Mouse (Mus musculus): ENCODE results near the gene Lce1d. TPM values are rescaled to one million over a fixed set of nuclear protein-coding genes. Genes with fewer than 3 reads are reported as not detected.
"Not testable (repeated sequence)": the region's sequence is repeated elsewhere in the genome, so short reads cannot be mapped to it uniquely, and the experiment has no call there.

Gene Lce1d
- total RNA-seq (2014; rRNA removed) = not detected in 2 replicates
- not detected in 2 replicates for polyA plus RNA-seq (2015; fragmentation: Nextera tagmentation; extraction: Ambion mirVana)

GRCm38 (mm10) chr3:92687110-92687509 lies at the start of gene Lce1d:
Lce1d (minus strand) TSS chr3:92687210.
- H3K36me3 ChIP-seq (ENCODE audit: insufficient read depth, low read length) = no peaks in the 10 kb centered on the region
- DNase-seq (ENCODE audit: low spot score) (no peak), ATAC-seq (no peak)
- no peak within 1 kb of the TSS for H3K4me3 ChIP-seq (ENCODE audit: low read length)
- no peaks in the 10 kb centered on the region for H3K9me3 ChIP-seq (ENCODE audit: low read length)
- TF ChIP-seq CTCF (IDR thresholded peaks at IDR 0.05; ENCODE audit: low read depth) = no peak
- H3K4me1 ChIP-seq (ENCODE audit: insufficient read depth, low read length) = no peaks in the 10 kb centered on the region
- no peak within 1 kb of the TSS for H3K4me2 ChIP-seq (ENCODE audit: low read depth, low read length)
- no peaks in the 10 kb centered on the region for H3K27me3 ChIP-seq (ENCODE audit: insufficient read depth, low read length)
- H3K27ac ChIP-seq = no peak within 1 kb of the TSS
- 70% methylated on average over 2 of the region's 2 CpGs for WGBS
- no peak within 1 kb of the TSS for H3K9ac ChIP-seq (replicated peaks; ENCODE audit: low read length)

- WGBS = 90% methylated on average over 5 of the region's 5 CpGs
- no peaks in the 10 kb centered on the region for H3K9me3 ChIP-seq (ENCODE audit: low read length)
- H3K9ac ChIP-seq (replicated peaks; ENCODE audit: low read length) = no peak overlapping the region
- no peak for TF ChIP-seq CTCF (IDR thresholded peaks at IDR 0.05; ENCODE audit: low read depth)
- no peaks in the 10 kb centered on the region for H3K27me3 ChIP-seq (ENCODE audit: insufficient read depth, low read length)
- H3K4me2 ChIP-seq (ENCODE audit: low read depth, low read length) = no peak overlapping the region
- H3K27ac ChIP-seq = no peak overlapping the region
- no peak for DNase-seq (ENCODE audit: low spot score)
- H3K4me1 ChIP-seq (ENCODE audit: insufficient read depth, low read length) = no peaks in the 10 kb centered on the region
- H3K36me3 ChIP-seq (ENCODE audit: insufficient read depth, low read length) = no peaks in the 10 kb centered on the region
- no peak overlapping the region for H3K4me3 ChIP-seq (ENCODE audit: low read length)
- no peak for ATAC-seq
These were observed 35.6 kb upstream of the Lce1d start for GRCm38 (mm10) chr3:92722631-92723030.

GRCm38 (mm10) chr3:92720250-92720649 lies 33.2 kb upstream of the Lce1d start, which contains the start of gene Lce1f:
Lce1f (minus strand) TSS chr3:92720350.
- Histone ChIP-seq H3K4me3 (ENCODE audit: low read length) (no peak within 1 kb of the TSS), H3K9ac (replicated peaks; ENCODE audit: low read length) (no peak within 1 kb of the TSS), H3K4me1 (ENCODE audit: insufficient read depth, low read length) (no peaks in the 10 kb centered on the region), H3K4me2 (ENCODE audit: low read depth, low read length) (no peak within 1 kb of the TSS), H3K9me3 (ENCODE audit: low read length) (no peaks in the 10 kb centered on the region), H3K36me3 (ENCODE audit: insufficient read depth, low read length) (no peaks in the 10 kb centered on the region), H3K27ac (no peak within 1 kb of the TSS), H3K27me3 (ENCODE audit: insufficient read depth, low read length) (no peaks in the 10 kb centered on the region)
- ATAC-seq = no peak
- no peak for TF ChIP-seq CTCF (IDR thresholded peaks at IDR 0.05; ENCODE audit: low read depth)
- DNase-seq (ENCODE audit: low spot score) = no peak
- WGBS = 82% methylated on average over 3 of the region's 3 CpGs

- peak; percentile 21; the same call in 1 of the 2 replicates for TF ChIP-seq CTCF (IDR thresholded peaks at IDR 0.05; ENCODE audit: low read depth)
- H3K4me2 ChIP-seq (ENCODE audit: low read depth, low read length) = no peak overlapping the region
- H3K9ac ChIP-seq (replicated peaks; ENCODE audit: low read length) = no peak overlapping the region
- no peaks in the 10 kb centered on the region for H3K36me3 ChIP-seq (ENCODE audit: insufficient read depth, low read length)
- DNase-seq (ENCODE audit: low spot score) (no peak), ATAC-seq (no peak)
- no peak overlapping the region for H3K27ac ChIP-seq
- no peaks in the 10 kb centered on the region for H3K27me3 ChIP-seq (ENCODE audit: insufficient read depth, low read length)
- no peaks in the 10 kb centered on the region for H3K9me3 ChIP-seq (ENCODE audit: low read length)
- no peaks in the 10 kb centered on the region for H3K4me1 ChIP-seq (ENCODE audit: insufficient read depth, low read length)
- H3K4me3 ChIP-seq (ENCODE audit: low read length) = no peak overlapping the region
These were observed 28.1 kb upstream of the Lce1d start for GRCm38 (mm10) chr3:92715122-92715521.

- DNase-seq (ENCODE audit: low spot score) (no peak), ATAC-seq (no peak)
- H3K4me1 ChIP-seq (ENCODE audit: insufficient read depth, low read length) = no peaks in the 10 kb centered on the region
- H3K4me2 ChIP-seq (ENCODE audit: low read depth, low read length) = no peak within 1 kb of the TSS
- H3K9me3 ChIP-seq (ENCODE audit: low read length) = no peaks in the 10 kb centered on the region
- no peak within 1 kb of the TSS for H3K4me3 ChIP-seq (ENCODE audit: low read length)
- H3K9ac ChIP-seq (replicated peaks; ENCODE audit: low read length) = no peak within 1 kb of the TSS
- 82% methylated on average over 2 of the region's 2 CpGs for WGBS
- no peak for TF ChIP-seq CTCF (IDR thresholded peaks at IDR 0.05; ENCODE audit: low read depth)
- H3K27me3 ChIP-seq (ENCODE audit: insufficient read depth, low read length) = no peaks in the 10 kb centered on the region
- H3K27ac ChIP-seq = no peak within 1 kb of the TSS
- no peaks in the 10 kb centered on the region for H3K36me3 ChIP-seq (ENCODE audit: insufficient read depth, low read length)
These were observed 22.0 kb upstream of the Lce1d start, which contains the start of gene Lce1e for GRCm38 (mm10) chr3:92708974-92709373. Lce1e (minus strand) TSS chr3:92709074.

GRCm38 (mm10) chr3:92694613-92695012 lies 7.6 kb upstream of the Lce1d start:
- Histone ChIP-seq H3K4me3 (ENCODE audit: low read length) (no peak overlapping the region), H3K9me3 (ENCODE audit: low read length) (no peaks in the 10 kb centered on the region), H3K4me2 (ENCODE audit: low read depth, low read length) (no peak overlapping the region), H3K9ac (replicated peaks; ENCODE audit: low read length) (no peak overlapping the region), H3K27ac (no peak overlapping the region), H3K36me3 (ENCODE audit: insufficient read depth, low read length) (no peaks in the 10 kb centered on the region), H3K4me1 (ENCODE audit: insufficient read depth, low read length) (no peaks in the 10 kb centered on the region), H3K27me3 (ENCODE audit: insufficient read depth, low read length) (no peaks in the 10 kb centered on the region)
- 0% methylated on average over 1 of the region's 1 CpGs for WGBS
- ATAC-seq (no peak), DNase-seq (ENCODE audit: low spot score) (no peak)
- TF ChIP-seq CTCF (IDR thresholded peaks at IDR 0.05; ENCODE audit: low read depth) = no peak

GRCm38 (mm10) chr3:92691688-92692087 lies 4.7 kb upstream of the Lce1d start:
- Histone ChIP-seq H3K27ac (no peak overlapping the region), H3K4me2 (ENCODE audit: low read depth, low read length) (no peak overlapping the region), H3K4me3 (ENCODE audit: low read length) (no peak overlapping the region), H3K4me1 (ENCODE audit: insufficient read depth, low read length) (no peaks in the 10 kb centered on the region), H3K27me3 (ENCODE audit: insufficient read depth, low read length) (no peaks in the 10 kb centered on the region), H3K9me3 (ENCODE audit: low read length) (no peaks in the 10 kb centered on the region), H3K36me3 (ENCODE audit: insufficient read depth, low read length) (no peaks in the 10 kb centered on the region), H3K9ac (replicated peaks; ENCODE audit: low read length) (no peak overlapping the region)
- DNase-seq (ENCODE audit: low spot score) (no peak), ATAC-seq (no peak)
- TF ChIP-seq CTCF (IDR thresholded peaks at IDR 0.05; ENCODE audit: low read depth) = no peak

- not testable (repeated sequence) for H3K27me3 ChIP-seq (ENCODE audit: insufficient read depth, low read length); H3K4me2 ChIP-seq (ENCODE audit: low read depth, low read length); H3K27ac ChIP-seq; ATAC-seq; H3K9ac ChIP-seq (replicated peaks; ENCODE audit: low read length); H3K36me3 ChIP-seq (ENCODE audit: insufficient read depth, low read length); DNase-seq (ENCODE audit: low spot score); H3K9me3 ChIP-seq (ENCODE audit: low read length); H3K4me3 ChIP-seq (ENCODE audit: low read length); H3K4me1 ChIP-seq (ENCODE audit: insufficient read depth, low read length)
- 84% methylated on average over 16 of the region's 16 CpGs for WGBS
These were observed 2.1 kb upstream of the Lce1d start for GRCm38 (mm10) chr3:92689154-92689553.
